Mouse (Mus musculus) intestine, postnatal 0 days (tissue): ENCODE results near the gene Acvr1b. TPM values are rescaled to one million over a fixed set of nuclear protein-coding genes. Genes with fewer than 3 reads are reported as not detected.

Experiments used
- ATAC-seq: fragments of 200-750 bp; cut with Nextera tagmentation; 2 replicates; pipeline ENCODE4 v1.8.0; 2017; ENCODE audit warnings: mild to moderate bottlenecking, moderate TSS enrichment, moderate library complexity
- H3K27ac ChIP-seq: fragments of 300-500 bp; sonication (generic); 2 replicates; pipeline ENCODE4 v1.5.1; 2014; ENCODE audit warnings: mild to moderate bottlenecking, low read depth, low read length, moderate library complexity
- H3K27me3 ChIP-seq: fragments of 300-500 bp; sonication (generic); replicated peaks from 2 replicates; pipeline ENCODE4 v1.6.1; 2014; ENCODE audit warnings: low read length, mixed read lengths; ENCODE audit not compliant: control insufficient read depth, insufficient read depth
- H3K36me3 ChIP-seq: fragments of 300-500 bp; sonication (generic); 2 replicates; pipeline ENCODE4 v1.6.1; 2014; ENCODE audit warnings: mild to moderate bottlenecking, moderate library complexity; ENCODE audit not compliant: control insufficient read depth, insufficient read depth
- H3K4me1 ChIP-seq: fragments of 300-500 bp; sonication (generic); replicated peaks from 2 replicates; pipeline ENCODE4 v1.6.1; 2014; ENCODE audit warnings: antibody characterized with exemption, low read length, mixed read lengths; ENCODE audit not compliant: control insufficient read depth, insufficient read depth
- H3K4me2 ChIP-seq: fragments of 300-500 bp; sonication (generic); replicated peaks from 2 replicates; pipeline ENCODE4 v1.6.1; 2014; ENCODE audit warnings: low read depth, mild to moderate bottlenecking, moderate library complexity
- H3K4me3 ChIP-seq: fragments of 300-500 bp; sonication (generic); 2 replicates; pipeline ENCODE4 v1.5.1; 2014; ENCODE audit warnings: low read depth, low read length
- H3K9ac ChIP-seq: fragments of 300-500 bp; sonication (generic); 2 replicates; pipeline ENCODE4 v1.6.1; 2014; ENCODE audit warnings: mild to moderate bottlenecking, low read depth, low read length
- H3K9me3 ChIP-seq: fragments of 300-500 bp; sonication (generic); 2 replicates; pipeline ENCODE4 v1.6.1; 2016; ENCODE audit warnings: mixed run types; ENCODE audit not compliant: control insufficient read depth
- CTCF ChIP-seq: sonication (generic); IDR thresholded peaks from 2 replicates; pipeline ENCODE4 v1.5.1; 2016; ENCODE audit warnings: low read depth, mild to moderate bottlenecking, control low read depth, antibody characterized with exemption, moderate library complexity
- WGBS: fragments of 180-500 bp; shearing (Covaris S2); extraction: QIAGEN DNeasy Blood & Tissue Kit; methylation state at CpG from one replicate; pipeline ENCODE4 v1.1.7; 2014; 5-methylcytosine and 5-hydroxymethylcytosine counted together
- polyA plus RNA-seq: library from polyadenylated mRNA; unstranded; fragments of >200 nt; fragmentation: Nextera tagmentation; extraction: Ambion mirVana; gene quantifications from 2 replicates; pipeline ENCODE4 v1.2.1, GENCODE M21; 2015

Gene Acvr1b
- polyA plus RNA-seq, 1 experiment from 2014 or later = 6.0 TPM

DNA sequence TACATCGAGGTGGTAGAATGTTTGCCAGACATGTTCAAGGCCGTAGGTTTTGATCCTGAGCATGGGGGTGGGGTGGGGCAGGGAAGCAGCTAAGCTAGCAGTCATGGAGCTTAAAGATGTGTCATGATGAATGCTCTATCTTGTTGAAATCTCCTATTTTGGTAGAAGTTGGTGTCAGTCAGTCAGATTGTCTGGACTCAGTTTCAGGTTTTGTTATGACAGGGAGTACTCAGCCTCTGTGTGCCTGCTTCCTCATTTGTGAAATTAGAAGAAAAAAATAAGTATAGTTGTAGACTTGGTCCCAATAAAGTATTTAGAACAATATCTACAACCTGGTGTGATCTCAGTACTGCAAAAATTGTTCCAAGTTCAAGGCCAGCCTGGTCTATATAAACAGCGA is 35.2 kb upstream of the Acvr1b start:
- Histone ChIP-seq H3K4me2 (peak overlapping the region; percentile 9; the same call in 1 of the 2 replicates), H3K4me1 (peaks cover 29% of the 10 kb centered on the region), H3K27ac (no peak overlapping the region), H3K4me3 (no peak overlapping the region), H3K9ac (no peak overlapping the region), H3K36me3 (peaks cover 9% of the 10 kb centered on the region), H3K9me3 (no peaks in the 10 kb centered on the region), H3K27me3 (no peaks in the 10 kb centered on the region)
- no peak for TF ChIP-seq CTCF
- WGBS = 56% methylated on average over 3 of the region's 3 CpGs
- ATAC-seq = no peak

DNA sequence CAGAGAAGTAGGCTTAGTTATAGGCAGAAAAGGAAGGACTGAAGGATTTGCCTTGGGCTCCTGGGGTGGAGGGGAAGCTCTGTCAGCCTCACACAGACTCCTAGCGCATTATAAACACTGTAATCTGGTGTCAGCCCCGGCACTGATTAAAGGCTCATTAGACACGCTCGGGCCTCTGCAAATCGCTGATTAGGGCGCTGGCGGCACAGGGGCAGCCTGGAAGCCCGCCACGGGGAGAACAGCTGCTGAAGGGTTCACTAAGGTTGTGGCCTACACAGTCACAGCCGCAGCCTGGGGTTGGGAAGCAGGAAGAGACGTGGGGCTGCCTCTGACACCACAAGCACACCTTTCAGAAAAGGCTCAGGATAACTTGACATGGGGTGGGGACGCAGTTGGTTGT is 34.0 kb upstream of the Acvr1b start:
- peaks cover 9% of the 10 kb centered on the region for H3K36me3 ChIP-seq
- no peaks in the 10 kb centered on the region for H3K27me3 ChIP-seq
- no peak for TF ChIP-seq CTCF
- H3K4me3 ChIP-seq = no peak overlapping the region
- peak overlapping the region; percentile 13; the same call in 1 of the 2 replicates for H3K4me2 ChIP-seq
- ATAC-seq = no peak
- H3K4me1 ChIP-seq = peaks cover 34% of the 10 kb centered on the region
- H3K27ac ChIP-seq = no peak overlapping the region
- no peak overlapping the region for H3K9ac ChIP-seq
- 17% methylated on average over 12 of the region's 12 CpGs for WGBS
- H3K9me3 ChIP-seq = no peaks in the 10 kb centered on the region

DNA sequence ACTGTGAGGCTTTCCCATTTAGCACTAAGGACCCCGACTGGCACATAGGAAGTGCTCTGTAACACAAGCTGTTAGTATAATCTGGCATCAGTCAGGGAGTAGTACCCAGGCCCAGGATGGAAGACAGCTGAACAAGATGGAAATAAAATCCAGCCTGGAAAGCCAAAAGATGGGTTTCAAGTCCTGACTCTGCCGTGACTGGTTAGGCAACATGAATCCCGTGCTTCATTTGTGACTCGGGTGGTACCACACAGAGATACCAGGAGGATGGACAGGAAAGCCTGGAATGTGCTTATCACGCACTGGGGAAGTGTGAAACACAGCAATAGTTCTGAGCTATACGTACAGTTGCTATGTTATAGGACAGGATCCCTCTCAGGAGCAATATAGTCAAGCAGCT is 33.3 kb upstream of the Acvr1b start:
- H3K4me3 ChIP-seq = no peak overlapping the region
- ATAC-seq = no peak
- H3K4me1 ChIP-seq = peaks cover 34% of the 10 kb centered on the region
- H3K27ac ChIP-seq = peak overlapping the region; percentile 50; the same call in 1 of the 2 replicates
- H3K4me2 ChIP-seq = peak overlapping the region; percentile 50
- no peak for TF ChIP-seq CTCF
- WGBS = 34% methylated on average over 6 of the region's 6 CpGs
- peaks cover 9% of the 10 kb centered on the region for H3K36me3 ChIP-seq
- H3K9ac ChIP-seq = no peak overlapping the region
- H3K27me3 ChIP-seq = no peaks in the 10 kb centered on the region
- no peaks in the 10 kb centered on the region for H3K9me3 ChIP-seq

DNA sequence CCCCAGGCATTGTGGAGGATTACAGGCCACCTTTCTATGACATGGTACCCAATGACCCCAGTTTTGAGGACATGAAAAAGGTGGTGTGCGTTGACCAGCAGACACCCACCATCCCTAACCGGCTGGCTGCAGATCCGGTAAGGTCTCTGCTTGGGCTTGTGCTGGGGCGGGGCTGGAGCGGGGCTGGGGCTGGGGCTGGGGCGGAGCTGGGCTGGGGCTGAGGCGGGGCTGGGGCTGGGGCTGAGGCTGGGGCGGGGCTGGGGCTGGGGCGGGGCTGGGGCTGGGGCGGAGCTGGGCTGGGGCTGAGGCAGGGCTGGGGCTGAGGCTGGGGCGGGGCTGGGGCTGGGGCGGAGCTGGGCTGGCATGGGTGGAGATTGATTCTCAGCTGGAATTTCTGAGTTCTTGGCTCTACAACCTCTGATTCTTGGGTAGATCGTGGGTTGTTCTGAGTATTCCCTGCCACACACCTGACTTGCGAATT is 32.8 kb upstream of the Acvr1b start:
- TF ChIP-seq CTCF = no peak
- Histone ChIP-seq H3K4me2 (peak overlapping the region; percentile 50), H3K36me3 (peaks cover 9% of the 10 kb centered on the region), H3K9ac (no peak overlapping the region), H3K9me3 (no peaks in the 10 kb centered on the region), H3K4me3 (no peak overlapping the region), H3K27me3 (no peaks in the 10 kb centered on the region), H3K4me1 (peaks cover 36% of the 10 kb centered on the region), H3K27ac (peak overlapping the region; percentile 50; the same call in 1 of the 2 replicates)
- WGBS = 4% methylated on average over 14 of the region's 14 CpGs
- ATAC-seq = peak; percentile 39

DNA sequence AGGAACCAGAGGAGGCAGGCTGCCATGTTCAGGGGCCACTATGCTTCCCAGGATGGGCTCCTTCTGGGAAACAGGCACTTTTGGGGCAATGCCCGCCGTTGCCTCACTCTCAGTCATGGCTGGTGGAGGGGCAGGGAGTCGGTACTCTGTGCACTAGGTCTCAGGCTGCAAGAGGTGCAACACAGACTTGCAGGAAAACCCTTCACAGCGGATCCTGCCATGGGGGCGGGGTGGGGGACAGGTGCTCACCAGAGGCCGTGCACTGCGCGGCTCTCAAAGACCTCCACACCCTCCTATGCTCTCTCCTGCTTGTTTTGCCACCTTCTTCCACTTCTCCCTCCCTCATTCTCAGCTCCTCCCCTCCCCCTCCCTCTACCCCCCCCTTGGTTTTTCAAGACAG is 31.2 kb upstream of the Acvr1b start:
- H3K36me3 ChIP-seq = peaks cover 4% of the 10 kb centered on the region
- peaks cover 44% of the 10 kb centered on the region for H3K4me1 ChIP-seq
- H3K4me2 ChIP-seq = no peak overlapping the region; the same call in 1 of the 2 replicates
- no peak for ATAC-seq
- WGBS = 64% methylated on average over 8 of the region's 8 CpGs
- H3K9me3 ChIP-seq = no peaks in the 10 kb centered on the region
- TF ChIP-seq CTCF = no peak
- H3K4me3 ChIP-seq = no peak overlapping the region
- no peak overlapping the region for H3K9ac ChIP-seq
- no peak overlapping the region for H3K27ac ChIP-seq
- no peaks in the 10 kb centered on the region for H3K27me3 ChIP-seq

DNA sequence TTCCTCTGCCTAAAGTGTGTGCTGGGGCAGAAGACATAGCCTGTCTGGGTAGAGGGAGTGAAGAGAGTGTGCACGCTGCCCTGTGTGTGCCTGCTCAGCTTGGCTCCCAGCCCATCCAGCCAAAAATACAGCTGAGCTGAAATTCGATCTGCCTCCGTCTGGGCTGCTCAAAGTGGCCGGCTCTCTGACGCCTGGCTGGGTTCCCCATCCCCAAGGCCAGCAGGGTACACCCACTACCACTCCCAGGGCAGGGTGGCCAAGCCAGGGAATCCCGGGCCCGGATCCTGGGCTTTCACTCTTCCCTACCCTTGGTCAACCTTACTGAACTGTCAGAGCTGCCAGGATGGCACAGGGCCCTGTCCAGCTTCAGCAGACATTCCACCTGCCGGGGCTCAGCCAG is 30.4 kb upstream of the Acvr1b start:
- Histone ChIP-seq H3K4me3 (no peak overlapping the region), H3K9me3 (no peaks in the 10 kb centered on the region), H3K4me1 (peaks cover 50% of the 10 kb centered on the region), H3K9ac (no peak overlapping the region), H3K27ac (peak overlapping the region; percentile 94), H3K36me3 (no peaks in the 10 kb centered on the region), H3K4me2 (peak overlapping the region; percentile 68), H3K27me3 (no peaks in the 10 kb centered on the region)
- ATAC-seq = no peak
- WGBS = 33% methylated on average over 8 of the region's 8 CpGs
- TF ChIP-seq CTCF = no peak

DNA sequence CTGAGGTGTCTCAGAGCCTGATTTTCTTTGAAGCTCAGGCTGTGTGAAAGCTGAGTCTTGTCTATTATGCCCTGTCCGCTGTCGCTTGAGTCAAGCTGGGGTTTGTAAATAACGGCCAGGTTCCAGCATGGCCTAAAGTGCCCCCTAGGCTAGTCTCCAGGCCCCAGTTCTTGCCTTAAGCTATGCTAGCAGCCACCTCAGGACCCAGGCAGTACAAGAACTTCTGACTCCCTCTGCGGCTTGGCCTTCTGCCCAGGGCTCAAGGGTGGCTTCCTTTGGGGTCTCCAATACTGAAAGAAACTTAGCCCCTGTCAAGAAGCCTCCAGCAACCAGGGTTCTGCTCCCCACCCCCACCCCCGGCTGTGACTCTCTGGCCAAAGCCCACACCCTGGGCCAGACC is 29.7 kb upstream of the Acvr1b start:
- 69% methylated on average over 5 of the region's 5 CpGs for WGBS
- H3K4me3 ChIP-seq = no peak overlapping the region
- peak overlapping the region; percentile 68 for H3K4me2 ChIP-seq
- peak overlapping the region; percentile 94 for H3K27ac ChIP-seq
- H3K9ac ChIP-seq = no peak overlapping the region
- no peaks in the 10 kb centered on the region for H3K36me3 ChIP-seq
- TF ChIP-seq CTCF = no peak
- peaks cover 50% of the 10 kb centered on the region for H3K4me1 ChIP-seq
- ATAC-seq = no peak
- no peaks in the 10 kb centered on the region for H3K27me3 ChIP-seq
- H3K9me3 ChIP-seq = no peaks in the 10 kb centered on the region
